In genomic region chr2:84475601-84476000, GRCm38 (mm10) we compare ENCODE assay signal across 10 mouse cellular contexts. TPM values are rescaled to one million over a fixed set of nuclear protein-coding genes. Genes with fewer than 3 reads are reported as not detected.
DNase-seq lines count a peak whose midpoint lies in the region; ATAC-seq and TF ChIP-seq lines count a peak whose summit lies in the region.
"Had no signal": no experiment of that assay in that cellular context is flagged by ENCODE, and none has a peak within 500 bp of the region (broad histone marks: within the 10 kb centered on the region; RNA-seq: fewer than 3 reads in every experiment).

No protein-coding gene starts in this region.

- H3K9me3 ChIP-seq in kidney, postnatal 0 days (replicated peaks; ENCODE audit: low read length): no peaks in the 10 kb centered on the region
- H3K9me3 ChIP-seq in hindbrain, embryonic 13.5 days: no peaks in the 10 kb centered on the region
- H3K9me3 ChIP-seq in liver, postnatal 0 days (ENCODE audit: low read length): no peaks in the 10 kb centered on the region

- no peaks in the 10 kb centered on the region for H3K36me3 ChIP-seq in kidney, postnatal 0 days (ENCODE audit: insufficient read depth, low read length)
- H3K36me3 ChIP-seq in hindbrain, embryonic 13.5 days: no peaks in the 10 kb centered on the region
- no peaks in the 10 kb centered on the region for H3K36me3 ChIP-seq in liver, postnatal 0 days (replicated peaks; ENCODE audit: insufficient read depth, low read length)

- H3K4me1 ChIP-seq in kidney, postnatal 0 days (replicated peaks; ENCODE audit: insufficient read depth, low read length): no peaks in the 10 kb centered on the region
- H3K4me1 ChIP-seq in hindbrain, embryonic 13.5 days (replicated peaks): no peaks in the 10 kb centered on the region; the same call in 1 of the 2 replicates
- no peaks in the 10 kb centered on the region for H3K4me1 ChIP-seq in liver, postnatal 0 days (ENCODE audit: insufficient read depth)

- DNase-seq in kidney, postnatal 0 days (ENCODE audit: low spot score): no peak
- no peak for DNase-seq in kidney, postnatal 10 days
- peak; percentile 38 for DNase-seq in embryo, embryonic 10.5 days (ENCODE audit: low spot score)
- no peak for DNase-seq in liver, postnatal 0 days
- no peak for DNase-seq in right cerebral cortex, adult 18-20 months
- DNase-seq in right cerebral cortex, postnatal 36 days (ENCODE audit: low spot score in 2 of 2): no peak
- no peak for DNase-seq in adrenal gland, postnatal 4 days (ENCODE audit: low spot score in 2 of 2)
- DNase-seq: cerebellum, adult 11-12 months had no signal

- H3K4me2 ChIP-seq in kidney, postnatal 0 days (ENCODE audit: low read length): peak overlapping the region; percentile 52
- H3K4me2 ChIP-seq in hindbrain, embryonic 13.5 days: peak overlapping the region; percentile 19; the same call in 1 of the 2 replicates
- H3K4me2 ChIP-seq in liver, postnatal 0 days (ENCODE audit: low read depth, low read length): peak overlapping the region; percentile 60

- no peak for TF ChIP-seq CTCF in kidney, postnatal 0 days (IDR thresholded peaks at IDR 0.05; ENCODE audit: low read depth)
- no peak for TF ChIP-seq CTCF in liver, postnatal 0 days (IDR thresholded peaks at IDR 0.05; ENCODE audit: low read depth)

- 39% methylated on average over 1 of the region's 1 CpGs for WGBS in kidney, postnatal 0 days
- WGBS in hindbrain, embryonic 13.5 days: 35% methylated on average over 1 of the region's 1 CpGs
- 50% methylated on average over 1 of the region's 1 CpGs for WGBS in liver, postnatal 0 days (ENCODE audit: insufficient replicate concordance)

- H3K27me3 ChIP-seq in kidney, postnatal 0 days (ENCODE audit: insufficient read depth, low read length): no peaks in the 10 kb centered on the region
- no peaks in the 10 kb centered on the region for H3K27me3 ChIP-seq in hindbrain, embryonic 13.5 days
- H3K27me3 ChIP-seq in liver, postnatal 0 days (ENCODE audit: insufficient read depth, low read length): no peaks in the 10 kb centered on the region

- peak overlapping the region; percentile 26; the same call in 1 of the 2 replicates for H3K4me3 ChIP-seq in kidney, postnatal 0 days (replicated peaks; ENCODE audit: low read depth, low read length)
- H3K4me3 ChIP-seq in hindbrain, embryonic 13.5 days: peak overlapping the region; percentile 5; the same call in 1 of the 2 replicates
- peak overlapping the region; percentile 31; the same call in 1 of the 2 replicates for H3K4me3 ChIP-seq in liver, postnatal 0 days (ENCODE audit: low read depth, low read length)
- H3K4me3 ChIP-seq: layer of hippocampus, adult 2 months had no signal

- no peak for TF ChIP-seq EP300 in liver, postnatal 0 days (IDR thresholded peaks at IDR 0.05; ENCODE audit: low read depth)

- ATAC-seq in kidney, postnatal 0 days (replicated peaks; ENCODE audit: low FRiP score, low read depth): no peak
- ATAC-seq in hindbrain, embryonic 13.5 days (ENCODE audit: low FRiP score): no peak
- ATAC-seq in liver, postnatal 0 days: no peak

- no peak overlapping the region for H3K9ac ChIP-seq in kidney, postnatal 0 days (ENCODE audit: low read depth, low read length)
- no peak overlapping the region for H3K9ac ChIP-seq in hindbrain, embryonic 13.5 days
- H3K9ac ChIP-seq in liver, postnatal 0 days (replicated peaks): no peak overlapping the region

- no peak overlapping the region for H3K27ac ChIP-seq in kidney, postnatal 0 days
- no peak overlapping the region; the same call in 1 of the 2 replicates for H3K27ac ChIP-seq in hindbrain, embryonic 13.5 days
- H3K27ac ChIP-seq in liver, postnatal 0 days (ENCODE audit: low read depth): no peak overlapping the region
- H3K27ac ChIP-seq: layer of hippocampus, adult 2 months had no signal

RNA-seq across cellular contexts. Expression of gene Tfpi, which starts 1.0 kb away (rescaled TPM):
- polyA plus RNA-seq in kidney, postnatal 0 days (2015; fragmentation: Nextera tagmentation; extraction: Ambion mirVana): 29.5 and 34.7 TPM in 2 replicates
- 19.7 and 22.1 TPM in 2 replicates for polyA plus RNA-seq in hindbrain, embryonic 13.5 days (2015; fragmentation: Nextera tagmentation; extraction: Ambion mirVana)
- polyA plus RNA-seq in liver, postnatal 0 days (2015; fragmentation: Nextera tagmentation; extraction: Ambion mirVana): 12.2 and 15.2 TPM in 2 replicates
- total RNA-seq in adrenal gland, postnatal 4 days (2021): 10 to 100 TPM; 70.5 to 76.6 TPM

RNA-seq across cellular contexts. Expression of gene Calcrl, which starts 50.4 kb away (rescaled TPM):
- polyA plus RNA-seq in kidney, postnatal 0 days (2015; fragmentation: Nextera tagmentation; extraction: Ambion mirVana): 50.1 and 53.7 TPM in 2 replicates
- polyA plus RNA-seq in hindbrain, embryonic 13.5 days (2015; fragmentation: Nextera tagmentation; extraction: Ambion mirVana): 12.5 and 14.2 TPM in 2 replicates
- polyA plus RNA-seq in liver, postnatal 0 days (2015; fragmentation: Nextera tagmentation; extraction: Ambion mirVana): 9.4 and 12.8 TPM in 2 replicates
- total RNA-seq in adrenal gland, postnatal 4 days (2021): 10 to 100 TPM; 30.1 to 30.2 TPM
